Mouse (Mus musculus): ENCODE data around the gene Tfam. TPM values are rescaled to one million over a fixed set of nuclear protein-coding genes. Genes with fewer than 3 reads are reported as not detected.

Tfam gene
- total RNA-seq (2021): 10 to 100 TPM; 71.2 to 72.0 TPM
- long read RNA-seq, experiment 1, full-length matches to known transcripts: 60 of 69 reads
- long read RNA-seq, experiment 1, partial matches to known transcripts: 4 of 69 reads
- long read RNA-seq, experiment 1, other reads (novel, unspliced or antisense): 5 of 69 reads
- long read RNA-seq, experiment 2, full-length matches to known transcripts: 20 of 24 reads
- long read RNA-seq, experiment 2, partial matches to known transcripts: 2 of 24 reads
- long read RNA-seq, experiment 2, other reads (novel, unspliced or antisense): 2 of 24 reads

GRCm38 (mm10) chr10:71238240-71238554 is at the start of gene Tfam:
Gene Tfam, minus strand, starts transcription at chr10:71238280.
- DNase-seq: no peak

DNA sequence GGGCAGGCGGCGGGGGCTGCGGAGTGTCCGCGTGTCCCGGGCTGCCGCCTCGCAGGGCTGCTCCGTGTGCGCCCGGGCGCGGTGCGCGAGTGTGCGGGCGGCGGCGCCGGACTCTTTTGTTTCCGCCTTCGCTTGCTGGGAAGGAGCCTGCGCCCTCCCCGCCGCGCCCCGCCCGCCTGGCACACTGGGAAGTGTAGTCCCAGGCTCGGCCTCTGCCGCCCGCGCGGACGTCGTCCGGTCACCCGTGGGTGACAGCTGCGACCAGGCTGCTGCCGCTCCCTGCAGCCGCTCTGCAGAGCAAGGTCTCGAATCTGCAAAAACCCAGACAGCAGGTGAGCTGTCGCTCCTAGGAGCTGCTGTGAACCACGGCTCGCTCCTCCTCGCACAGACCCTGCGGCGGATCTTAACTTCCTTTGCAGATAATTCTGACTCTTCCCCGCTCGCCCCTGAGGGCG is 47.1 kb upstream of the Tfam start, which contains the start of gene Ube2d1:
Gene Ube2d1, minus strand, starts transcription at position 137 of the 455 bp plus-strand sequence.
- peak; percentile 93 for DNase-seq

DNA sequence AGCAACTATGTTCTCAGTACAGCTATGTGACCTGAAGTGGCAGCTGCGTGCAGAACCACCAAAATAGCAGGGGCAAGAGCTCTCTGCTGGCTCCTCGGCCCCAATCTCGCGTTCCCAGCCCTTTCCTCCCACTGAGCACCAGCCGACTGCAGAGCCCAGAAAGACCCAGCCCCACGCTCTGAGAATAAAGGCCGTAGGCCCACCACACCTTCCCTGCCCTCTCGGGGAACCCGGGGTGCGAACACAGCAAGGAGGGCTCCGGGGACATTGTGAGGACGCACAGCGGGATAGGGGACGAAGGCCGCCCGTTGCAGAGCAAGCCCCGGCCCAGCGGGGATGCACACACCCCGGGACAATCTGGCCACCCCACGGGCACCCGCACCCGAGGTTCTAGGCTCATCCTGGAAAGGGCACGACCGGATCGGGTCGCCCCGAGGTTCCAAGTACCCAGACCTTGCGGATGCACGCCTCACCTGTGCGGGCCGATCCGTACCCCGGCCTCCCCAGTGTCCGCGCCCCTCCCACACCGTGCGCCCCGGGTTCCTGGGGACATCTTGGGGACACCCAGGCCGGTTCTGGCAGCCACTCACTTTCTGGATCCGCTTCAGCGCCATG is 46.5 kb upstream of the Tfam start:
- DNase-seq: no peak

DNA sequence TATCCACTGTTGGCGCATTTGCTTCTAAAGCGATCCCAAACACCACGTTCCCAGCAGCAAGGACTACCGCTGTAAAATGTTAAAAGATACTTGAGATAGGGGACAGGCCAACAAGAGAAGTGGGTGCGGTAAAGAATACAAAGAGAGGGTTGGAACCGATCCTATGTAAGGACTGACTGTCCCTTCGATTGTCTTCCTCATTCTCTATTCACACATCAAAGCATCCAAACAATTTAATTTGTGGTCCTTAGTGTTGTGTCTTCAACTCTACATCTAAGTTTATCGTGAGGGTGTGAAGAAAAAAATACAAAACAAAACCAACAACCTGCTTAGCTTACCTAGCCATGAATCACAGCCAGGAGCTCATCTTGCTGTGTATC is 46.0 kb upstream of the Tfam start:
- DNase-seq: no peak

DNA sequence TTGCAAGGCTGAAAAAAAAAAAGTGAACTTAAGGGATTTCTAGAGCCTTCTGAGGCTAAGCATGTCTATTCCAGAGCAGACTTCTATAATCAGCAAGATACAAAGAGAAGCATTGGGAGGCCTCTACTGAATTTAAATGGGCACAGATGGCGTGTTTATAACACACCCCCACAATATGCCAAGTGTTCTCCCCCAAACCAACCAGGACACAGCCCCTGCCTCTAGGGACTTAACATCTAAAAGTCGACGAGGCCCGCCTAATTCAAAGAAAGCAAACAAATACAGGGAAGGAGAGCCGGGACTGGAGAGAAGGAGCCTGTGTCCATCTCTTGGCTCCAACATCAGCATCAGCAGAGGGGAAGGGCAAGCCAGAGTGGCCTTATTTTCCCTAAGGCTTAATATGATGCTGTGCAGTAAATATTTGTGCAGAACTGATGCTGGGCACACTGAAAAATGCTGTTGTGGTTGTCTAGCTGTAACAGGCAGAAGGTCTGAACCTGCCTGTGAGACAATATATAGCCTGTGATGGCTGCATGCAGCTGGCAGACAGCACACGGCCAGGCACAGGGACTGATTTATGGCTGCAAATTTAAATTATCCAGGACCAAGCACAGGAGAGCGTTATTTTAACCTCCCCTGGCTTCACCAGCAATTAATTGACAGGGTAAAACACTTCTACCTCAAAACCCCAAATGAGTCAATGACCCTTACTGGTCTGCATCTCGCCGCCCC is 35.1 kb upstream of the Tfam start:
- DNase-seq: no peak

DNA sequence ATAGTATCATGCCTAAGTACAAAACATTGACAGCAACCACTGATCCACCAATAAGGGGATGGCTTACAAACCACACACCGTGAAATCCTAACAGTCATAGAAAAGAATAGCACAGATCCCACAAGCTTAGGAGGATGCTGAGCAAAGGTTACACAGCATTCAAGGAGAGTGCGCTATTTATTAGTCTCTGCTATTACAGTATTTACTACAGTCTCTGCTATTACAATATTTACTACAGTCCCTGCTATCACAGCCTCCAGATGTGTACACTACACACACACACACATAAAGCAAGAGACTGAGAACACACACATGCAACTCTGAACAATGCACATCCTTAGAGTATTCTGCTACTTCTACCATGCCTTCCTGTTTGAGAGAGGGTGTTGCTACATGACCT is 29.9 kb upstream of the Tfam start:
- no peak for DNase-seq

- DNase-seq: no peak
Measured at GRCm38 (mm10) chr10:71267511-71267910, 29.4 kb upstream of the Tfam start.

GRCm38 (mm10) chr10:71265067-71265466 is 27.0 kb upstream of the Tfam start:
- no peak for DNase-seq

- DNase-seq: no peak
Measured at GRCm38 (mm10) chr10:71261637-71262036, 23.6 kb upstream of the Tfam start.

- no peak for DNase-seq
Measured at GRCm38 (mm10) chr10:71258943-71259342, 20.9 kb upstream of the Tfam start.

DNA sequence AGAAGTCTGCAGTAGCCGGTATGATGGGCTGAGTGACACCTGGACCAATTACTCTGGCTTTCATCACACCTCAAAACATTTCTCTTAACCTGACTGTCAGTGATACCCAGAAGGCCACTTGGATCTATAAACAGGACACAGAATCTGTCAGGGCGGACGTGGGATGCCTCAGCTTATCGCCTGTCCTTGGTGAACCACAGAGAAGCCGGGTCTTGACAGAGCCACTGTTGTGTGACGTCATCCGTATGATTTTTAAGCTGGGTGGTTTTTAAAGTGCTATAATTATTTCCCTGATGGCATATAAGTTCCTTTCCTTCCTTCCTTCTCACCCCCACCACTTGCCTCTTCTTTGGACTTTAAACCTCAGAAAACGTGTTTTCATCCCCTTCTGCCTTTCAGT is 20.4 kb upstream of the Tfam start:
- no peak for DNase-seq

DNA sequence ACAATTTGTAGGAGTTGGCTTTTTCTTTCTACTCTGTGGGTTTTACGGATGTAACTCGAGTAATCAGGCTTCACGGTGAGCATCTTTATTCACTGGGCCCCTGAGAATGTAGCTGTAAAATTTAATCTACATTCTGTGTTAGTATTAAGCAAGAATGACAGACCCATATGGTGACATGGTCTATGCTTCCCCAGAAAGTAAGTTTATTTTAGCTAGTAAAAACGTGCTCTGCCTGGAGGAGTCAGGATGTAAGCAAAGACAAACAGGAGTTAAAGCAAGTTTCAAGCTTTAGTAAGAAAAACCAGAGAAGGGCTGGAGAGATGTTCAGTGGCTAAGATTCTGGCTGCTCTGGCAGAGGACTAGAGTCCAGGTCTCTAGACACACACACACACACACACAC is 15.1 kb upstream of the Tfam start:
- no peak for DNase-seq

DNA sequence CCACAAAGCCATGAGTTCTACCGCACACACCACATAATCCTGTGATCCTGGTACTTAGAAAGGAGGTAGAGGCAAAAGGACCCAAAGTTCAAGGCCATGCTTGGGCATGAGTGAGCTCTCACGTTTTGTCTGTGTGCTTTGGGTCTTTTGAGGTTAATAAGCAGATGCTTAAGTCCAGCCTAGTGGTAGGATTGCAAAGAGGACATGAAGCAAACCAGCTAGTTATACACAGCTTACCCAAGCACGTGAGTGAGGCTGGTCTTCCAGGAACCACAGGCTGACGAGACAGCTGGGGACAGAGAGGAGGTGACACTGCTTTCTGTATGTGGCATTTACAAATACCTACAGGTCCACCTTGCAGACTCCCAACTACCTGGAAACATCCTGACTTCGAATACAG is 14.3 kb upstream of the Tfam start:
- no peak for DNase-seq

- peak; percentile 38 for DNase-seq
Measured at GRCm38 (mm10) chr10:71251846-71252245, 13.8 kb upstream of the Tfam start.

DNA sequence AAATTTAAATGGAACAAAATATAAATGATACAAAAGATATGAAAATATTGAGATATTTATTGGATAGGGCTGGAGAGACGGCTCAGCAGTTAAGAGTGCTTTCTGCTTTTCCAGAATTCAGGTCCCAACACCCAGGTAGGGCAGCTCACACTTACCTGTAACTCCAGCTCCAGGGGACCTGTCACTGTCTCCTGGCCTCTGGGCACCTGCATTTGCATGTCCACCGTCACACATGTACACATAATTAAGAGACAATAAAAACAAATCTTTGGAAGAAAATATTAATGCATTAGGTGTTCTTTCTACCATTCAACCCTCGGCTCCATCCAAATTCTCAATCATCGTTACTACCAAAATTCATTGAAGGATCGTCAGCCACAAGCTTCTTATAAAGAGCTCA is 13.2 kb upstream of the Tfam start:
- DNase-seq: no peak

GRCm38 (mm10) chr10:71250472-71250871 is 12.4 kb upstream of the Tfam start:
- DNase-seq: no peak

GRCm38 (mm10) chr10:71249086-71249880 is 11.2 kb upstream of the Tfam start:
- no peak for DNase-seq

- DNase-seq: no peak
Measured at GRCm38 (mm10) chr10:71246956-71247355, 8.9 kb upstream of the Tfam start.

DNA sequence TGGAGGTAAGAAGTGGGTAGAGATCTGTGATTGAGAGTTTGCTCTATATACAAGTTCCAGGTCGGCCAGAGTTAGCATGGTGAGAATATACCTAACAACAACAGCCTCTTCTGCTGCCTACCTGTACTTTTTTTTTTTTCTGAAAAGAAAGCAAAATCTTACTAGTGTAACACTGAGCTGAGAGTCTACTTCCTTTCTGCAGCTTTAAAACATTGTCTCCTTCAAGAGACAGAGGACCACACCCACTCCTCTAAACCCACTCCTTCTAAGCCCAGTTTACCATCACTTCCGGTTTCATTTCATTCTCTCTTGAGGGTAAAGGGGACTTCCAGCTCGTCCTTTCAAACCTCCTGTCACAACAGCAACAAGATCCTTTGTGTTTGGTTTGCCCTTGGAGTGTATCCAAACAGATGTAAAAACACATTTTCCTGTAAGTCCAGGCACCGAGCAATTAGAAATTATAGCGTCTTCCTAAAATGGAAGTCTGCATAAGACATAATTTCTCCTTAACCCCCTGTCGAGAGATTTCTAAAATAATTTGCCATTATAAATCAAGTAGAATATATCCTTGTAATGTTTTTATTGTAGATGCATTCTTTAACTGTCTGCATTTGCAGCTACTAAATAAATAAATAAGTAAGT is 1.5 kb upstream of the Tfam start:
- no peak for DNase-seq

GRCm38 (mm10) chr10:71237516-71238239 is 402 bp downstream of the Tfam start:
- DNase-seq: peak; percentile 98

GRCm38 (mm10) chr10:71234071-71234470 is 4.0 kb downstream of the Tfam start:
- no peak for DNase-seq

DNA sequence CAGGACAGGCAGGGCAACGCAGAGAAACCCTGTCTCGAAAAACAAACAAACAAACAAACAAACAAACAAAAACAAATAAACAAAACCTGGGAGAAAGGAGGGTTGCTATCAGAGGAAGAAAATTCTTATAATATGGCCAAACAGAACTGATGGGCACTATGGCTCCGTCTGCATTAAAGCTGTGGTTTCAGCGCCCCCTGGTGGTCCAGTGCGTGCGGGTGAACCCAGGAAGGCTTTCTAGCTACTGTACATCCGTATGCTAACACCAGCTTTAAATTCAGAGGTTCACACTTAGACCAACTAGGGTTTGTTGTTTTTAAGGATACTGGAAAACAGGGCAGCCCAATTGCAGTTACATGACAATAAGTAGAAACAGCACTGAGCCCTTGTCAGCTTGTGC is 12.2 kb downstream of the Tfam start:
- peak; percentile 91 for DNase-seq
